Mouse (Mus musculus): ENCODE measurements around the gene Ltbr. TPM values are rescaled to one million over a fixed set of nuclear protein-coding genes. Genes with fewer than 3 reads are reported as not detected.
"Not testable (repeated sequence)": the region's sequence is repeated elsewhere in the genome, so short reads cannot be mapped to it uniquely, and the experiment has no call there.

The Ltbr gene
- polyA plus RNA-seq, 1 experiment from 2014 or later = 78.6 TPM

GRCm38 (mm10) chr6:125304408-125304807 is 9.3 kb downstream of the Ltbr start:
- not testable (repeated sequence) for H3K9ac ChIP-seq; ATAC-seq; H3K4me2 ChIP-seq (replicated peaks); H3K27ac ChIP-seq; H3K4me3 ChIP-seq (replicated peaks); H3K9me3 ChIP-seq; H3K4me1 ChIP-seq (replicated peaks); H3K27me3 ChIP-seq (replicated peaks)
- WGBS = 84% methylated on average over 7 of the region's 7 CpGs
- H3K36me3 ChIP-seq = peaks cover 17% of the 10 kb centered on the region

- Histone ChIP-seq H3K4me3 (replicated peaks) (no peak overlapping the region), H3K36me3 (peaks cover 16% of the 10 kb centered on the region), H3K9me3 (no peaks in the 10 kb centered on the region), H3K4me2 (replicated peaks) (no peak overlapping the region), H3K9ac (no peak overlapping the region), H3K27me3 (replicated peaks) (no peaks in the 10 kb centered on the region), H3K4me1 (replicated peaks) (peaks cover 5% of the 10 kb centered on the region; the same call in 1 of the 2 replicates), H3K27ac (no peak overlapping the region)
- 79% methylated on average over 4 of the region's 4 CpGs for WGBS
- no peak for ATAC-seq
These were observed 10.4 kb downstream of the Ltbr start for GRCm38 (mm10) chr6:125303242-125303641.

- no peak overlapping the region for H3K4me3 ChIP-seq (replicated peaks)
- H3K27ac ChIP-seq = peak overlapping the region; percentile 55; the same call in 1 of the 2 replicates
- peaks cover 5% of the 10 kb centered on the region; the same call in 1 of the 2 replicates for H3K4me1 ChIP-seq (replicated peaks)
- H3K4me2 ChIP-seq (replicated peaks) = no peak overlapping the region
- H3K9ac ChIP-seq = no peak overlapping the region
- no peak for ATAC-seq
- H3K36me3 ChIP-seq = peaks cover 13% of the 10 kb centered on the region
- no peaks in the 10 kb centered on the region for H3K27me3 ChIP-seq (replicated peaks)
- 73% methylated on average over 24 of the region's 24 CpGs for WGBS
- H3K9me3 ChIP-seq = no peaks in the 10 kb centered on the region
These were observed 11.3 kb downstream of the Ltbr start for GRCm38 (mm10) chr6:125302231-125302982.

GRCm38 (mm10) chr6:125300982-125301381 is 12.7 kb downstream of the Ltbr start:
- ATAC-seq = peak; percentile 32
- Histone ChIP-seq H3K4me3 (replicated peaks) (no peak overlapping the region), H3K9ac (no peak overlapping the region), H3K36me3 (no peaks in the 10 kb centered on the region), H3K9me3 (no peaks in the 10 kb centered on the region), H3K27me3 (replicated peaks) (no peaks in the 10 kb centered on the region), H3K4me1 (replicated peaks) (peaks cover 5% of the 10 kb centered on the region; the same call in 1 of the 2 replicates), H3K4me2 (replicated peaks) (no peak overlapping the region), H3K27ac (no peak overlapping the region)
- 70% methylated on average over 1 of the region's 1 CpGs for WGBS

- Histone ChIP-seq H3K4me3 (replicated peaks) (no peak overlapping the region), H3K36me3 (no peaks in the 10 kb centered on the region), H3K27me3 (replicated peaks) (no peaks in the 10 kb centered on the region), H3K9me3 (no peaks in the 10 kb centered on the region), H3K4me1 (replicated peaks) (peaks cover 5% of the 10 kb centered on the region; the same call in 1 of the 2 replicates), H3K9ac (no peak overlapping the region), H3K4me2 (replicated peaks) (no peak overlapping the region), H3K27ac (no peak overlapping the region)
- peak; percentile 76 for ATAC-seq
- 53% methylated on average over 5 of the region's 5 CpGs for WGBS
These were observed 16.4 kb downstream of the Ltbr start for GRCm38 (mm10) chr6:125297149-125297820.

- H3K4me2 ChIP-seq (replicated peaks) = no peak overlapping the region
- H3K9ac ChIP-seq = no peak overlapping the region
- 80% methylated on average over 4 of the region's 4 CpGs for WGBS
- H3K36me3 ChIP-seq = no peaks in the 10 kb centered on the region
- H3K4me1 ChIP-seq (replicated peaks) = peaks cover under 1% of the 10 kb centered on the region; the same call in 1 of the 2 replicates
- no peaks in the 10 kb centered on the region for H3K9me3 ChIP-seq
- no peak for ATAC-seq
- no peaks in the 10 kb centered on the region for H3K27me3 ChIP-seq (replicated peaks)
- H3K4me3 ChIP-seq (replicated peaks) = no peak overlapping the region
- no peak overlapping the region for H3K27ac ChIP-seq
These were observed 19.6 kb downstream of the Ltbr start for GRCm38 (mm10) chr6:125294049-125294448.

GRCm38 (mm10) chr6:125292256-125292655 is 21.4 kb downstream of the Ltbr start:
- 79% methylated on average over 7 of the region's 7 CpGs for WGBS
- Histone ChIP-seq H3K27ac (0 out of 2 replicates have a peak overlapping the region, but pooled peaks have one; percentile 4), H3K9ac (no peak overlapping the region), H3K9me3 (no peaks in the 10 kb centered on the region), H3K4me2 (replicated peaks) (no peak overlapping the region), H3K36me3 (no peaks in the 10 kb centered on the region), H3K4me1 (replicated peaks) (peaks cover 3% of the 10 kb centered on the region; the same call in 1 of the 2 replicates), H3K4me3 (replicated peaks) (no peak overlapping the region), H3K27me3 (replicated peaks) (no peaks in the 10 kb centered on the region)
- peak; percentile 83 for ATAC-seq

- Histone ChIP-seq H3K27me3 (replicated peaks) (no peaks in the 10 kb centered on the region), H3K4me3 (replicated peaks) (no peak overlapping the region), H3K9ac (no peak overlapping the region), H3K36me3 (no peaks in the 10 kb centered on the region), H3K4me1 (replicated peaks) (peaks cover 3% of the 10 kb centered on the region; the same call in 1 of the 2 replicates), H3K27ac (no peak overlapping the region), H3K4me2 (replicated peaks) (no peak overlapping the region), H3K9me3 (no peaks in the 10 kb centered on the region)
- no peak for ATAC-seq
- 64% methylated on average over 4 of the region's 4 CpGs for WGBS
These were observed 22.4 kb downstream of the Ltbr start for GRCm38 (mm10) chr6:125291329-125291728.

GRCm38 (mm10) chr6:125288730-125289129 is 25.0 kb downstream of the Ltbr start:
- H3K4me1 ChIP-seq (replicated peaks) = peaks cover 3% of the 10 kb centered on the region; the same call in 1 of the 2 replicates
- H3K36me3 ChIP-seq = no peaks in the 10 kb centered on the region
- H3K27ac ChIP-seq = no peak overlapping the region
- ATAC-seq = no peak
- no peak overlapping the region for H3K4me2 ChIP-seq (replicated peaks)
- H3K9ac ChIP-seq = no peak overlapping the region
- no peak overlapping the region for H3K4me3 ChIP-seq (replicated peaks)
- no peaks in the 10 kb centered on the region for H3K27me3 ChIP-seq (replicated peaks)
- no peaks in the 10 kb centered on the region for H3K9me3 ChIP-seq
- WGBS = 59% methylated on average over 5 of the region's 5 CpGs

GRCm38 (mm10) chr6:125286944-125287343 is 26.7 kb downstream of the Ltbr start:
- Histone ChIP-seq H3K4me3 (replicated peaks) (no peak overlapping the region), H3K9ac (no peak overlapping the region), H3K27me3 (replicated peaks) (no peaks in the 10 kb centered on the region), H3K36me3 (no peaks in the 10 kb centered on the region), H3K27ac (no peak overlapping the region), H3K9me3 (no peaks in the 10 kb centered on the region), H3K4me2 (replicated peaks) (no peak overlapping the region), H3K4me1 (replicated peaks) (peaks cover 3% of the 10 kb centered on the region; the same call in 1 of the 2 replicates)
- 76% methylated on average over 4 of the region's 4 CpGs for WGBS
- ATAC-seq = no peak

- no peak for ATAC-seq
- peaks cover 3% of the 10 kb centered on the region; the same call in 1 of the 2 replicates for H3K4me1 ChIP-seq (replicated peaks)
- no peak within 1 kb of the TSS for H3K9ac ChIP-seq
- no peak within 1 kb of the TSS for H3K4me2 ChIP-seq (replicated peaks)
- no peaks in the 10 kb centered on the region for H3K27me3 ChIP-seq (replicated peaks)
- 96% methylated on average over 22 of the region's 22 CpGs for whole genome bisulfite sequencing
- no peaks in the 10 kb centered on the region for H3K9me3 ChIP-seq
- no peak within 1 kb of the TSS for H3K27ac ChIP-seq
- no peak within 1 kb of the TSS for H3K4me3 ChIP-seq (replicated peaks)
- H3K36me3 ChIP-seq = no peaks in the 10 kb centered on the region
These were observed 27.8 kb downstream of the Ltbr start, which contains the start of gene Tuba3a for GRCm38 (mm10) chr6:125285890-125286289. Tuba3a (minus strand) TSS chr6:125286042.

- H3K4me1 ChIP-seq (replicated peaks) = peaks cover 3% of the 10 kb centered on the region; the same call in 1 of the 2 replicates
- H3K4me2 ChIP-seq (replicated peaks) = no peak overlapping the region
- no peak overlapping the region for H3K27ac ChIP-seq
- H3K4me3 ChIP-seq (replicated peaks) = no peak overlapping the region
- H3K9me3 ChIP-seq = no peaks in the 10 kb centered on the region
- no peaks in the 10 kb centered on the region for H3K27me3 ChIP-seq (replicated peaks)
- WGBS = 86% methylated on average over 7 of the region's 7 CpGs
- 0 out of 2 replicates have a peak, but pooled peaks have one; percentile 2 for ATAC-seq
- no peaks in the 10 kb centered on the region for H3K36me3 ChIP-seq
- H3K9ac ChIP-seq = no peak overlapping the region
These were observed 28.9 kb downstream of the Ltbr start for GRCm38 (mm10) chr6:125284751-125285150.

Measured in intestine, embryonic 15.5 days (tissue).